Mouse (Mus musculus) ES-Bruce4 (cell line): Measurements from ENCODE around the gene Rtn1. TPM values are rescaled to one million over a fixed set of nuclear protein-coding genes. Genes with fewer than 3 reads are reported as not detected.

Experiments
- H3K27ac ChIP-seq: 2 replicates; pipeline ENCODE4 v1.5.1; 2012; ENCODE audit warnings: low read length, inconsistent platforms; ENCODE audit not compliant: insufficient read depth
- H3K27me3 ChIP-seq: 2 replicates; pipeline ENCODE4 v1.6.1; 2012; ENCODE audit warnings: mild to moderate bottlenecking, low read length, inconsistent platforms; ENCODE audit not compliant: control insufficient read depth, poor library complexity, insufficient read depth, severe bottlenecking
- H3K36me3 ChIP-seq: 2 replicates; pipeline ENCODE4 v1.6.1; 2012; ENCODE audit warnings: inconsistent platforms, mild to moderate bottlenecking, low read length, moderate library complexity; ENCODE audit not compliant: control insufficient read depth, poor library complexity, insufficient read depth, severe bottlenecking
- H3K4me1 ChIP-seq: one replicate; pipeline ENCODE4 v1.8.1; 2011; ENCODE audit warnings: low read length; ENCODE audit not compliant: control insufficient read depth, insufficient read depth
- H3K4me3 ChIP-seq: 2 replicates; pipeline ENCODE4 v1.5.1; 2011; ENCODE audit warnings: low read depth, mild to moderate bottlenecking, low read length
- H3K9ac ChIP-seq: 2 replicates; pipeline ENCODE4 v1.6.1; 2012; ENCODE audit warnings: low read depth, mild to moderate bottlenecking, inconsistent platforms; ENCODE audit not compliant: poor library complexity, severe bottlenecking
- H3K9me3 ChIP-seq: replicated peaks from 2 replicates; pipeline ENCODE4 v1.6.1; 2012; ENCODE audit warnings: mild to moderate bottlenecking, low read length, inconsistent platforms; ENCODE audit not compliant: control insufficient read depth, poor library complexity, insufficient read depth, severe bottlenecking
- CTCF ChIP-seq: IDR thresholded peaks from one replicate; pipeline ENCODE4 v1.8.1; 2011; ENCODE audit warnings: low read depth, low read length
- EP300 ChIP-seq: IDR thresholded peaks from 2 replicates; pipeline ENCODE4 v1.6.1; 2011; ENCODE audit warnings: low read depth, low read length; ENCODE audit not compliant: insufficient read depth
- POLR2A ChIP-seq: IDR thresholded peaks from one replicate; pipeline ENCODE4 v1.8.1; 2011; ENCODE audit warnings: low read length; ENCODE audit not compliant: insufficient read depth
- polyA plus RNA-seq: library from polyadenylated mRNA; stranded (reverse); fragments of >200 nt; gene quantifications from 2 replicates; pipeline ENCODE4 v1.2.4, GENCODE M21; 2011; ENCODE audit warnings: low read depth; ENCODE audit not compliant: missing spikeins, insufficient read depth, insufficient read length

Rtn1 gene
- polyA plus RNA-seq, 1 experiment, result 6.3 TPM

- Histone ChIP-seq H3K9ac (no peak overlapping the region), H3K27ac (no peak overlapping the region), H3K27me3 (no peaks in the 10 kb centered on the region), H3K4me3 (no peak overlapping the region), H3K4me1 (no peaks in the 10 kb centered on the region), H3K36me3 (no peaks in the 10 kb centered on the region), H3K9me3 (no peaks in the 10 kb centered on the region)
- TF ChIP-seq CTCF (no peak), EP300 (no peak), POLR2A (no peak)
Measured at GRCm38 (mm10) chr12:72347184-72347583, 61.7 kb downstream of the Rtn1 start.

GRCm38 (mm10) chr12:72343639-72344038 is 65.2 kb downstream of the Rtn1 start:
- H3K9me3 ChIP-seq, result no peaks in the 10 kb centered on the region
- H3K27ac ChIP-seq, result no peak overlapping the region
- no peaks in the 10 kb centered on the region for H3K36me3 ChIP-seq
- no peaks in the 10 kb centered on the region for H3K4me1 ChIP-seq
- TF ChIP-seq EP300 (no peak), POLR2A (no peak), CTCF (no peak)
- H3K27me3 ChIP-seq, result no peaks in the 10 kb centered on the region
- no peak overlapping the region for H3K9ac ChIP-seq
- no peak overlapping the region for H3K4me3 ChIP-seq

DNA sequence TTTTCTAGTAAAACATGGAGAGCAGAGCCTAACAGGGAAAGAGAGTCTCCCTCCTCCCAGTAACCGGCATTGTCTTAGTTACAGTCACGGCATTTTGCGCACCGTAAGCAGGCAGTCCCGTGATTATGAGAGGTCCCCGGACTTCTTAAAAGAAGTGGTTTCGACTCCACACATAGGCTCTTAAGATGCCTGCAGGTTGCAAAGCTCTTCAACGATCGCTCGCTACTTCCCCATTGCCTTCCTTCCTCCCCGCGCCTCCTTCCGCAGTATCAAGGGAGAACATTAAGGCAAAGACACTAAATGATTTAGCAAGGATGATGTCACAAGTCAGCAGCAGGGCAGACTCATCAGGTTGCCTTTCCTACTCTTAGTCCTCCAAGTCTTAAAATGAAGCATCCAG is 72.8 kb downstream of the Rtn1 start:
- H3K27ac ChIP-seq, result no peak overlapping the region

GRCm38 (mm10) chr12:72332488-72333013 is 76.3 kb downstream of the Rtn1 start:
- Histone ChIP-seq H3K9me3 (no peaks in the 10 kb centered on the region), H3K4me1 (no peaks in the 10 kb centered on the region), H3K4me3 (no peak overlapping the region), H3K27ac (no peak overlapping the region), H3K36me3 (no peaks in the 10 kb centered on the region), H3K27me3 (no peaks in the 10 kb centered on the region), H3K9ac (no peak overlapping the region)
- TF ChIP-seq EP300 (no peak), CTCF (no peak)

More for the DNA sequence above, 72.8 kb downstream of the Rtn1 start:
- no peak for TF ChIP-seq POLR2A
- TF ChIP-seq CTCF, result no peak
- Histone ChIP-seq H3K9me3 (no peaks in the 10 kb centered on the region), H3K36me3 (no peaks in the 10 kb centered on the region), H3K9ac (no peak overlapping the region), H3K27me3 (no peaks in the 10 kb centered on the region), H3K4me3 (no peak overlapping the region), H3K4me1 (no peaks in the 10 kb centered on the region)

DNA sequence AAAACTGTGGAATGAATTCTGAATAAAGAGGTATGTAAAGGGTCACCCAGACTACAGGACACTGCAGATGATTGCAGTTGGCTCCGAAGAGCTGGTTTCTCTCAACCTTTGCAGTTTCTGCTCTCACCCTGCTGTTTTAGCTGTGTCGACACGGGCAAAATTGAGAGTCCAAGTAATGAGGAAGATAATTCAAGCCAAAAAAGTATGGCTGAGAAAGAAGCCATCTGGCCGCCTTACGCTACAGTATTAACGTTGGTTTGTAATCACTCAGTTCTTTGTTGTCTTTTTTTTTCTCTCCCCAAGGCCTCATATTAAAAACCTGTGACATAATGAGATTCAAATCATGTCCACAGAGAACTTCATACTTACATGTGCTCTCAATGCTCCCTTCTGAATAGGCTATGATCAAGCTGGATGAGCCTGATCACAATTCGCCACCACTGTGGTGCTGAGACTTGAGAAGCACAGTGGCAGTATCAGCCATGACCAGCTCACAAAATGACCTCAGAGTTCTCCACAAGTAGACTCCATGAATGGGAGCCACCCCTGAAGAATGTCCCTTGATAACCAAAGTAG is 76.9 kb downstream of the Rtn1 start:
- no peaks in the 10 kb centered on the region for H3K9me3 ChIP-seq
- H3K9ac ChIP-seq, result no peak overlapping the region
- no peak for TF ChIP-seq POLR2A
- TF ChIP-seq EP300, result no peak
- TF ChIP-seq CTCF, result no peak
- no peaks in the 10 kb centered on the region for H3K36me3 ChIP-seq
- no peak overlapping the region for H3K4me3 ChIP-seq
- no peak overlapping the region for H3K27ac ChIP-seq
- H3K4me1 ChIP-seq, result no peaks in the 10 kb centered on the region
- no peaks in the 10 kb centered on the region for H3K27me3 ChIP-seq

GRCm38 (mm10) chr12:72326087-72326486 is 82.8 kb downstream of the Rtn1 start:
- Histone ChIP-seq H3K9ac (no peak overlapping the region), H3K9me3 (no peaks in the 10 kb centered on the region), H3K36me3 (no peaks in the 10 kb centered on the region), H3K4me1 (peaks cover 3% of the 10 kb centered on the region), H3K27ac (no peak overlapping the region), H3K4me3 (no peak overlapping the region), H3K27me3 (no peaks in the 10 kb centered on the region)
- TF ChIP-seq POLR2A (no peak), EP300 (no peak)
